Mouse (Mus musculus) gastrocnemius, postnatal 4 days (tissue): Measurements from ENCODE around the gene Rtn2. TPM values are rescaled to one million over a fixed set of nuclear protein-coding genes. Genes with fewer than 3 reads are reported as not detected.

Experiments
- DNase-seq, 2 experiments: peaks; one replicate each; pipeline ENCODE4 v3.0.0; 2021 to 2022; ENCODE audit warnings: low spot score in 2 of 2, mixed read lengths in 2 of 2
- total RNA-seq, 2 experiments: library from RNA; stranded (reverse); gene quantifications; 2 replicates each; pipeline ENCODE4 v1.2.3; 2021

Rtn2 gene
- total RNA-seq, 2 experiments from 2014 or later = 473 to 501 TPM

- peak; percentile 84 for DNase-seq
Observed at GRCm38 (mm10) chr7:19342481-19343027, 60.1 kb downstream of the Rtn2 start.

DNA sequence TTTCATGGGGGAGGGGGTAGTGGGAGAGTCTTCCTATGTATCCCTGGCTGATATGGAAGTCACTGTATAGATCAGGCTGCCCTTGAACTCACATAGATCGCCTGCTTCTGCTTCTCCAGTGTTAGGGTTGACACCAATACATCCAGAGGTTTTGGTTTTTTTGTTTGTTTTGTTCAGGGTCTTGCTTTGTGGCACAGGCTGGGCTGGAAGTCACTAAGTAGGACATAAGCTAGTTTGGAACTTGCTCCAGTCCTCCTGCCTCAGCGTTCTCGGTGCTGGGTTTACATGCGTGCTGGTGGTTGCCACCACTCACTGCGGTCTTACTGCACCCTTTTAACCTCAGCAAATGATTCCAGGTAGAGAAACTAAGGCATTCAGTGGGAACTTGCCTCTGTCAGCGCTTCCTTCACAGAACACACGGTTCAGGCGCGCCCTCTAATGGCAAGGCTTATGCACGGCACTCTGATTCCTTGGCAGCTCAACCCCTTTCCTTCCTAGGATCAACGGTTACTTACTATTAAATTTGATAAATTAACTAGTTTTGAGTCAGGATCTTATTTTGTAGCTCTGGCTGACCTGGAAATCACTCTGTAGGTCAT is 60.9 kb downstream of the Rtn2 start:
- DNase-seq = peak in 1 of 2 experiments; percentile 68

DNA sequence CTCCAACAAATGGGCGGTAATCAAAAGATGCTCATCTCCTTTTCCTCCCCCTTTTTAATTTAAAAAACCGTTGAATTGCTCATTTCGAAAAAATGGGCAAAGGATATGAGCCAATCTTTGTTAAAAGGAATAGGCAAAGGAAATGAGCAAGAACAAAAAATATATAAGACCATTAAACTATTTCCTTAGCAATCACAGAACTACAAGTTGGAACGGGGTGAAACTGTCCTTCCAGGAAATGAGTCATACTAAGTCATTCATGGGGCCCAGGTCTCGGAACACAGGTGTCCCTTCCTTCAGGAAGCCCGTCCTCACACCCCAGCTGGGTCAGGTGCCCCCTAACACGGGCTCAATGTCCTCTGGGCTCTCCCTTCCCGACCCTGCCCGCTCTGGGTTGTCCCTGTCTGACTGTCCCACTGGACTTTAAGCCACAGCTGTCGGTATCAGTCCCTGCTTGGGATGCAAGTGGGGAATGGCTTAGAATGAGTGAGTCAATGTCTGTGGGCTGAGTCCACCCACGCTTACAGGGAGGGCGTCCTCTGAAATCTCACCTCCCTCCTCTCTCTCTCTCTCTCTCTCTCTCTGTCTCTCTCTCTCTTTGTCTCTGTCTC is 61.9 kb downstream of the Rtn2 start, which contains the start of gene Ercc1:
TSS of gene Ercc1 (plus strand) at position 542 of the 611 bp plus-strand sequence.
- no peak for DNase-seq

- DNase-seq = peak; percentile 72 to 89
Observed at GRCm38 (mm10) chr7:19344938-19345471, 62.6 kb downstream of the Rtn2 start.

Other genes with a start within 250 kb of the Rtn2 start
- not detected for gene Rsph6a, start 227.9 kb upstream of the Rtn2 start, total RNA-seq
- 10 to 100 TPM; 52.4 to 55.4 TPM for gene Dmwd, start 206.4 kb upstream of the Rtn2 start, total RNA-seq
- gene Dmpk, start 198.8 kb upstream of the Rtn2 start, total RNA-seq = 100 to 1,000 TPM; 287 to 292 TPM
- gene Six5, start 188.0 kb upstream of the Rtn2 start, total RNA-seq = 10 to 100 TPM; 13.5 to 14.7 TPM
- under 1 TPM; 0.34 to 0.62 TPM for gene Gm4969, start 164.3 kb upstream of the Rtn2 start, total RNA-seq
- 1 to 10 TPM; 8.0 to 8.4 TPM for gene Fbxo46, start 162.8 kb upstream of the Rtn2 start, total RNA-seq
- gene Qpctl, start 133.3 kb upstream of the Rtn2 start, total RNA-seq = 1 to 10 TPM; 7.7 to 8.8 TPM
- gene Snrpd2, start 132.9 kb upstream of the Rtn2 start, total RNA-seq = 100 to 1,000 TPM in 1 of 2 experiments, 10 to 100 TPM in 1; 85.4 to 103 TPM
- gene Gipr, start 116.5 kb upstream of the Rtn2 start, total RNA-seq = under 1 TPM; 0.13 to 0.15 TPM
- gene Eml2, start 106.2 kb upstream of the Rtn2 start, total RNA-seq = 10 to 100 TPM; 17.0 to 18.1 TPM
- 1 to 10 TPM; 2.2 to 2.7 TPM for gene Gpr4, start 70.1 kb upstream of the Rtn2 start, total RNA-seq
- gene Opa3, start 54.3 kb upstream of the Rtn2 start, total RNA-seq = 10 to 100 TPM; 30.7 to 31.3 TPM
- gene Vasp, start 10.8 kb upstream of the Rtn2 start, total RNA-seq = 10 to 100 TPM; 65.3 to 71.9 TPM
- gene Ppm1n, start 2.6 kb upstream of the Rtn2 start, total RNA-seq = not detected
- gene Fosb, start 27.4 kb downstream of the Rtn2 start, total RNA-seq = 1 to 10 TPM; 2.5 to 3.8 TPM
- 10 to 100 TPM; 33.1 to 34.5 TPM for gene Ercc1, start 62.2 kb downstream of the Rtn2 start, total RNA-seq
- gene Cd3eap, start 76.9 kb downstream of the Rtn2 start, total RNA-seq = 10 to 100 TPM in 1 of 2 experiments, 1 to 10 TPM in 1; 9.7 to 10.8 TPM
- gene Ppp1r13l, start 77.1 kb downstream of the Rtn2 start, total RNA-seq = 1 to 10 TPM; 4.6 to 6.6 TPM
- 10 to 100 TPM; 18.6 to 21.0 TPM for gene Ercc2, start 99.4 kb downstream of the Rtn2 start, total RNA-seq
- under 1 TPM in 1 of 2 experiments, not detected in 1; 0.16 TPM for gene Klc3, start 121.5 kb downstream of the Rtn2 start, total RNA-seq
- over 10,000 TPM; 12,501 to 12,915 TPM for gene Ckm, start 122.2 kb downstream of the Rtn2 start, total RNA-seq
- gene Mark4, start 176.2 kb downstream of the Rtn2 start, total RNA-seq = 10 to 100 TPM; 18.9 to 20.5 TPM
- under 1 TPM; 0.65 to 0.83 TPM for gene Exoc3l2, start 180.7 kb downstream of the Rtn2 start, total RNA-seq
- 1 to 10 TPM; 1.9 to 2.3 TPM for gene Bloc1s3, start 225.7 kb downstream of the Rtn2 start, total RNA-seq
- 10 to 100 TPM; 27.3 to 30.6 TPM for gene Trappc6a, start 225.8 kb downstream of the Rtn2 start, total RNA-seq
- gene Nkpd1, start 235.2 kb downstream of the Rtn2 start, total RNA-seq = under 1 TPM; 0.10 to 0.12 TPM